9 mouse cellular contexts compared by ENCODE assay signal in genomic region chr16:27390306-27390705, GRCm38 (mm10). TPM values are rescaled to one million over a fixed set of nuclear protein-coding genes. Genes with fewer than 3 reads are reported as not detected.
DNase-seq lines count a peak whose midpoint lies in the region; ATAC-seq and TF ChIP-seq lines count a peak whose summit lies in the region.
"Had no signal": no experiment of that assay in that cellular context is flagged by ENCODE, and none has a peak within 500 bp of the region (broad histone marks: within the 10 kb centered on the region; RNA-seq: fewer than 3 reads in every experiment).

No protein-coding gene starts in this region.

- intact Hi-C loops in left cerebral cortex, postnatal 36 days (cut with DNase I), result no loop called here

- H3K4me1 ChIP-seq in kidney, adult 2 months (ENCODE audit: control insufficient read depth, insufficient read depth, low read length), result peaks cover 17% of the 10 kb centered on the region; the same call in 1 of the 2 replicates
- H3K4me1 ChIP-seq in embryonic facial prominence, embryonic 12.5 days, result peaks cover 18% of the 10 kb centered on the region
- H3K4me1 ChIP-seq in hindbrain, postnatal 0 days (ENCODE audit: insufficient read depth, low read length), result peaks cover 10% of the 10 kb centered on the region; the same call in 1 of the 2 replicates
- H3K4me1 ChIP-seq in midbrain, embryonic 15.5 days, result peaks cover 33% of the 10 kb centered on the region

- TF ChIP-seq CTCF in kidney, adult 2 months (conservative IDR thresholded peaks at IDR 0.05; ENCODE audit: insufficient read depth, insufficient read length, low read depth, low read length), result no peak
- no peak for TF ChIP-seq CTCF in hindbrain, postnatal 0 days (IDR thresholded peaks at IDR 0.05; ENCODE audit: low read depth)

- no peak for DNase-seq in kidney, adult 2 months
- DNase-seq in kidney, adult 11 months, result no peak
- no peak for DNase-seq in hindbrain, postnatal 0 days (ENCODE audit: low spot score)
- no peak for DNase-seq in spleen, postnatal 36 days (ENCODE audit: low spot score in 2 of 2)
- no peak for DNase-seq in left cerebral cortex, adult 18-20 months (ENCODE audit: low spot score in 2 of 2)
- no peak for DNase-seq in left cerebral cortex, postnatal 36 days (ENCODE audit: low spot score in 2 of 2)

- no peak for ATAC-seq in embryonic facial prominence, embryonic 12.5 days (ENCODE audit: insufficient number of reproducible peaks, insufficient read depth, low FRiP score, low TSS enrichment)
- no peak for ATAC-seq in hindbrain, postnatal 0 days
- no peak for ATAC-seq in midbrain, embryonic 15.5 days (replicated peaks)

- peak overlapping the region; percentile 64 for H3K4me2 ChIP-seq in embryonic facial prominence, embryonic 12.5 days (replicated peaks)
- peak overlapping the region; percentile 78 for H3K4me2 ChIP-seq in hindbrain, postnatal 0 days (ENCODE audit: low read depth, low read length)
- H3K4me2 ChIP-seq in midbrain, embryonic 15.5 days, result peak overlapping the region; percentile 76

- WGBS in kidney, adult 2 months, result 59% methylated on average over 4 of the region's 4 CpGs
- WGBS in embryonic facial prominence, embryonic 12.5 days, result 84% methylated on average over 4 of the region's 4 CpGs
- 84% methylated on average over 4 of the region's 4 CpGs for WGBS in hindbrain, postnatal 0 days
- WGBS in midbrain, embryonic 15.5 days, result 89% methylated on average over 4 of the region's 4 CpGs

- H3K9ac ChIP-seq in embryonic facial prominence, embryonic 12.5 days, result no peak overlapping the region
- H3K9ac ChIP-seq in hindbrain, postnatal 0 days (replicated peaks; ENCODE audit: low read length), result no peak overlapping the region
- no peak overlapping the region for H3K9ac ChIP-seq in midbrain, embryonic 15.5 days

- H3K4me3 ChIP-seq in kidney, adult 2 months (ENCODE audit: insufficient read depth, low read depth, low read length), result no peak overlapping the region
- peak overlapping the region; percentile 87 for H3K4me3 ChIP-seq in embryonic facial prominence, embryonic 12.5 days
- H3K4me3 ChIP-seq in hindbrain, postnatal 0 days (ENCODE audit: low read length), result peak overlapping the region; percentile 98
- peak overlapping the region; percentile 81 for H3K4me3 ChIP-seq in midbrain, embryonic 15.5 days

- no peaks in the 10 kb centered on the region for H3K36me3 ChIP-seq in kidney, adult 2 months (ENCODE audit: control insufficient read depth, insufficient read depth, low read length)
- H3K36me3 ChIP-seq in embryonic facial prominence, embryonic 12.5 days, result no peaks in the 10 kb centered on the region
- no peaks in the 10 kb centered on the region for H3K36me3 ChIP-seq in hindbrain, postnatal 0 days (ENCODE audit: insufficient read depth, low read length)
- H3K36me3 ChIP-seq in midbrain, embryonic 15.5 days (replicated peaks), result no peaks in the 10 kb centered on the region

- no peaks in the 10 kb centered on the region for H3K27me3 ChIP-seq in kidney, adult 2 months (replicated peaks; ENCODE audit: control insufficient read depth, insufficient read depth, low read length)
- no peaks in the 10 kb centered on the region for H3K27me3 ChIP-seq in embryonic facial prominence, embryonic 12.5 days
- no peaks in the 10 kb centered on the region for H3K27me3 ChIP-seq in hindbrain, postnatal 0 days (ENCODE audit: insufficient read depth, low read length)
- H3K27me3 ChIP-seq in midbrain, embryonic 15.5 days (replicated peaks), result no peaks in the 10 kb centered on the region

- no peak for TF ChIP-seq POLR2A in kidney, adult 2 months (IDR thresholded peaks at IDR 0.05; ENCODE audit: low read depth, low read length)

- H3K27ac ChIP-seq in kidney, adult 2 months (ENCODE audit: insufficient read depth, low read depth, low read length), result peak overlapping the region; percentile 68
- H3K27ac ChIP-seq in embryonic facial prominence, embryonic 12.5 days, result no peak overlapping the region
- no peak overlapping the region for H3K27ac ChIP-seq in hindbrain, postnatal 0 days
- H3K27ac ChIP-seq in midbrain, embryonic 15.5 days, result no peak overlapping the region

- H3K9me3 ChIP-seq in embryonic facial prominence, embryonic 12.5 days, result no peaks in the 10 kb centered on the region
- H3K9me3 ChIP-seq in hindbrain, postnatal 0 days (ENCODE audit: low read length), result no peaks in the 10 kb centered on the region
- H3K9me3 ChIP-seq in midbrain, embryonic 15.5 days, result no peaks in the 10 kb centered on the region
- H3K9me3 ChIP-seq: G1E had no signal

RNA-seq across cellular contexts. Expression of gene Ccdc50, which starts 1.6 kb away (rescaled TPM):
- polyA plus RNA-seq in kidney, adult 2 months (2012; rRNA removed), result 14.9 and 17.0 TPM in 2 replicates
- polyA plus RNA-seq in embryonic facial prominence, embryonic 12.5 days (2016; fragmentation: Nextera tagmentation; extraction: Ambion mirVana), result 49.7 and 50.4 TPM in 2 replicates
- total RNA-seq in hindbrain, postnatal 0 days (2014; rRNA removed), result 48.9 and 51.9 TPM in 2 replicates
- 30.9 and 34.1 TPM in 2 replicates for polyA plus RNA-seq in hindbrain, postnatal 0 days (2015; fragmentation: Nextera tagmentation; extraction: Ambion mirVana)
- 44.5 and 48.4 TPM in 2 replicates for polyA plus RNA-seq in midbrain, embryonic 15.5 days (2015; fragmentation: Nextera tagmentation; extraction: Ambion mirVana)
- 10 to 100 TPM; 54.2 to 58.8 TPM for total RNA-seq in left cerebral cortex, adult 18-20 months (2021)
- total RNA-seq in left cerebral cortex, postnatal 36 days (2021), result 10 to 100 TPM; 50.8 to 60.6 TPM

RNA-seq across cellular contexts. Expression of gene Uts2b, which starts 20.3 kb away (rescaled TPM):
- not detected in 2 replicates for polyA plus RNA-seq in kidney, adult 2 months (2012; rRNA removed)
- 0.27 TPM in 1 of 2 replicates, not detected in the other for polyA plus RNA-seq in embryonic facial prominence, embryonic 12.5 days (2016; fragmentation: Nextera tagmentation; extraction: Ambion mirVana)
- total RNA-seq in hindbrain, postnatal 0 days (2014; rRNA removed), result 2.0 and 3.8 TPM in 2 replicates
- 7.4 and 8.8 TPM in 2 replicates for polyA plus RNA-seq in hindbrain, postnatal 0 days (2015; fragmentation: Nextera tagmentation; extraction: Ambion mirVana)
- polyA plus RNA-seq in midbrain, embryonic 15.5 days (2015; fragmentation: Nextera tagmentation; extraction: Ambion mirVana), result 0.56 TPM in 1 of 2 replicates, not detected in the other
- total RNA-seq in left cerebral cortex, adult 18-20 months (2021), result not detected
- total RNA-seq in left cerebral cortex, postnatal 36 days (2021), result not detected
- total RNA-seq: G1E had no signal
- polyA plus RNA-seq: G1E had no signal
